Mouse (Mus musculus): ENCODE measurements around the gene Popdc3.

GRCm38 (mm10) chr10:45276499-45276898 lies 98.6 kb downstream of the Popdc3 start:
- TF ChIP-seq CTCF (IDR thresholded peaks at IDR 0.05; ENCODE audit: low read depth, low read length) (no peak), POLR2A (IDR thresholded peaks at IDR 0.05; ENCODE audit: borderline replicate concordance, low read depth, low read length) (no peak)

All from bone marrow macrophage, adult 2 months (primary cell).